Mouse (Mus musculus) heart, embryonic 11.5 days (tissue): ENCODE measurements around the gene Lrtm2. TPM values are rescaled to one million over a fixed set of nuclear protein-coding genes. Genes with fewer than 3 reads are reported as not detected.
"Not testable (repeated sequence)": the region's sequence is repeated elsewhere in the genome, so short reads cannot be mapped to it uniquely, and the experiment has no call there.

Source experiments
- ATAC-seq: fragments of 200-750 bp; cut with Nextera tagmentation; replicated peaks from 2 replicates; pipeline ENCODE4 v1.8.0; 2017; ENCODE audit warnings: moderate library complexity; ENCODE audit not compliant: insufficient number of reproducible peaks, low FRiP score, low TSS enrichment
- H3K27ac ChIP-seq: fragments of 300-500 bp; sonication (generic); 2 replicates; pipeline ENCODE4 v1.5.1; 2014; ENCODE audit warnings: mild to moderate bottlenecking, low read depth, low read length
- H3K27me3 ChIP-seq: fragments of 300-500 bp; sonication (generic); 2 replicates; pipeline ENCODE4 v1.6.1; 2014; ENCODE audit warnings: mild to moderate bottlenecking, low read length, mixed read lengths; ENCODE audit not compliant: control insufficient read depth, insufficient read depth
- H3K36me3 ChIP-seq: fragments of 300-500 bp; sonication (generic); 2 replicates; pipeline ENCODE4 v1.6.1; 2014; ENCODE audit warnings: mild to moderate bottlenecking, low read length, moderate library complexity, mixed read lengths; ENCODE audit not compliant: control insufficient read depth, insufficient read depth
- H3K4me1 ChIP-seq: fragments of 300-500 bp; sonication (generic); 2 replicates; pipeline ENCODE4 v1.6.1; 2014; ENCODE audit warnings: low read length; ENCODE audit not compliant: control insufficient read depth, insufficient read depth
- H3K4me2 ChIP-seq: fragments of 300-500 bp; sonication (generic); 2 replicates; pipeline ENCODE4 v1.6.1; 2014; ENCODE audit warnings: mild to moderate bottlenecking, moderate library complexity
- H3K4me3 ChIP-seq: fragments of 300-500 bp; sonication (generic); 2 replicates; pipeline ENCODE4 v1.5.1; 2014; ENCODE audit warnings: low read depth, low read length
- H3K9ac ChIP-seq: fragments of 300-500 bp; sonication (generic); 2 replicates; pipeline ENCODE4 v1.6.1; 2014; ENCODE audit warnings: mild to moderate bottlenecking, low read depth, low read length, moderate library complexity
- H3K9me3 ChIP-seq: fragments of 300-500 bp; sonication (generic); replicated peaks from 2 replicates; pipeline ENCODE4 v1.6.1; 2016; ENCODE audit warnings: low read length; ENCODE audit not compliant: control insufficient read depth
- WGBS: fragments of 180-500 bp; shearing (Covaris S2); extraction: QIAGEN DNeasy Blood & Tissue Kit; methylation state at CpG from one replicate; pipeline ENCODE4 v1.1.7; 2014; ENCODE audit not compliant: insufficient replicate concordance; 5-methylcytosine and 5-hydroxymethylcytosine counted together
- polyA plus RNA-seq: library from polyadenylated mRNA; unstranded; fragments of >200 nt; fragmentation: Nextera tagmentation; extraction: Ambion mirVana; gene quantifications from 2 replicates; pipeline ENCODE4 v1.2.1, GENCODE M21; 2014

Gene Lrtm2
- polyA plus RNA-seq, 1 experiment from 2014 or later = not detected

DNA sequence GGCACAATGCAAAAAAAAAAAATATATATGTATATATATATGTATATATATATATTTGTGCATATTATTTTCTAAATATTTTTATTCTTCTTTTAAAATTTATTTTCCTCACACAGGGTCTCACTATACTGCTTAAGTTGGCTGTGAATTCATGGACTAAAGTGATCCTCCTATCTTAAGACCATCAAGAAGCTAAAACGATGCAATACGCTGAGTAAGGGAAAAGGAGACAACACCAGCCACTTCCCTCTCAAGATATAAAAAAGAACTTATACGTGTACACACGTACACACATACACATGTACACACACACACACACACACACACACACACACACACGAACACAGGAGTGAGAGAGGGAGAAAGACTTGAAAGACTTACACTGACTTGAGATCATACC is 33.0 kb upstream of the Lrtm2 start:
- H3K27ac ChIP-seq = no peak overlapping the region
- no peak for ATAC-seq
- no peak overlapping the region for H3K4me3 ChIP-seq
- H3K9ac ChIP-seq = no peak overlapping the region
- no peak overlapping the region for H3K4me2 ChIP-seq
- 0 out of 2 replicates have a peak, but pooled peaks cover 3% of the 10 kb centered on the region for H3K36me3 ChIP-seq
- no peaks in the 10 kb centered on the region for H3K4me1 ChIP-seq
- H3K27me3 ChIP-seq = no peaks in the 10 kb centered on the region
- 90% methylated on average over 5 of the region's 5 CpGs for WGBS
- no peaks in the 10 kb centered on the region for H3K9me3 ChIP-seq

- Histone ChIP-seq H3K4me2 (no peak overlapping the region), H3K4me1 (no peaks in the 10 kb centered on the region), H3K27ac (no peak overlapping the region), H3K9me3 (no peaks in the 10 kb centered on the region), H3K4me3 (no peak overlapping the region), H3K36me3 (peaks cover 6% of the 10 kb centered on the region; the same call in 1 of the 2 replicates), H3K27me3 (no peaks in the 10 kb centered on the region), H3K9ac (no peak overlapping the region)
- no peak; the same call in 1 of the 2 replicates for ATAC-seq
- 56% methylated on average over 3 of the region's 3 CpGs for WGBS
Observed at GRCm38 (mm10) chr6:119360925-119361702, 30.5 kb upstream of the Lrtm2 start.

- H3K4me2 ChIP-seq, H3K9ac ChIP-seq, H3K27me3 ChIP-seq, H3K4me1 ChIP-seq, H3K27ac ChIP-seq, H3K9me3 ChIP-seq, H3K4me3 ChIP-seq, ATAC-seq: not testable (repeated sequence)
- peaks cover 10% of the 10 kb centered on the region for H3K36me3 ChIP-seq
- 86% methylated on average over 6 of the region's 6 CpGs for WGBS
Observed at GRCm38 (mm10) chr6:119360250-119360649, 29.7 kb upstream of the Lrtm2 start.

DNA sequence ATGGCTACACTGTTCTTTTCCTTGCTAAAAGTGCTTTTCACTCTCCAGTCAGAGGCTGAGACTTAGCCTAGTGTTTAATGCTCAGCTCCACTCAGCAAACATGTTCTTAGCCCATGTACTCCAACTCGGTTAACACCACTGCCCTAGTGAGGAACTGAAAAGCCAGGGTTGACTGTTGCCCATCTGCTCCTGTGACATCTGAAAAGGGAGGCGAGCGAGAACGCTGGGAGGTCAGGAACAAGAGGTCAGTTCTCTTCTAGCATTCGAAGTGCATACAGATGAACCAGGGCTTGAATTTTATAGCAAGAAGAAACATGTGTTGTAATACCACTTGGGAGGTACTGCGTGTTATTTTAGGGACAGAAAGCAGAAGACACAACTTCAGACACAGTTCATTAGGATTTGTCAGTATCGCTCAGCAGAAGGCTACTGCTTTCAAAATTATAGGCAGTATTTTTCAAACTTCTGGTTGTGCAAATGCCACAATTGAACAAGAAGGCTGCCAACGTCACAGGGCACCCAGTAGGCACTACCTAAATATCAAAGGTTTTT is 27.5 kb upstream of the Lrtm2 start:
- Histone ChIP-seq H3K4me1 (no peaks in the 10 kb centered on the region), H3K9ac (no peak overlapping the region), H3K4me3 (no peak overlapping the region), H3K27ac (no peak overlapping the region), H3K27me3 (no peaks in the 10 kb centered on the region), H3K36me3 (peaks cover 19% of the 10 kb centered on the region), H3K9me3 (no peaks in the 10 kb centered on the region), H3K4me2 (no peak overlapping the region)
- no peak for ATAC-seq
- whole genome bisulfite sequencing = 92% methylated on average over 8 of the region's 8 CpGs

- H3K9me3 ChIP-seq = no peaks in the 10 kb centered on the region
- no peaks in the 10 kb centered on the region for H3K27me3 ChIP-seq
- H3K4me2 ChIP-seq = no peak overlapping the region
- no peak for ATAC-seq
- no peak overlapping the region for H3K9ac ChIP-seq
- 77% methylated on average over 6 of the region's 6 CpGs for WGBS
- H3K27ac ChIP-seq = no peak overlapping the region
- H3K4me1 ChIP-seq = 0 out of 2 replicates have a peak, but pooled peaks cover 8% of the 10 kb centered on the region
- peaks cover 16% of the 10 kb centered on the region for H3K36me3 ChIP-seq
- H3K4me3 ChIP-seq = no peak overlapping the region
Observed at GRCm38 (mm10) chr6:119352501-119352900, 21.9 kb upstream of the Lrtm2 start.

GRCm38 (mm10) chr6:119351656-119352055 is 21.1 kb upstream of the Lrtm2 start:
- WGBS = 73% methylated on average over 8 of the region's 8 CpGs
- H3K9ac ChIP-seq = no peak overlapping the region

DNA sequence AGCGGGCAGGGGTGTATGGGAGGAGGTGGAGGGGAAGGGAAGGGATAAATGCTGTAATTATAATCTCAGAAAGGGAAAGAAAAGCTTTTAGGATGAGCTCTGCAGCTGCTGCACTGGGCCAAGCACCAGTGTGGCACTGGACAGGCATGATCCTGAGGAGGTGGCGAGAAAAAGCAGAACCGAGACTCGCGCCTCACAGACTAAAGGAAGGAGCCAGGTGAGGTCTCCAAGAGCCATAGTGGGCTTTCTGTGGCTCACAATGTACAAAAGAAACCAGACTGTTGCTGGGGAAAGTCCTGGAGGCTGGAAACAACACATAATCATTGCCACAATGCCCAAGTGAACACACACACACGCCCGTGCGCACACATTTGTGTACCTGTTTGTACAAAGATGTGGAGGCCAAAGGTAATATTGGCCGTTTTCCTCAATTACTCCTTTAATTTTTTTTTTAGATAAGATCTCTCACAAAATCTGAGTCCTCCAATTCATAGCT is 20.2 kb upstream of the Lrtm2 start:
- no peak for ATAC-seq
- Histone ChIP-seq H3K4me1 (0 out of 2 replicates have a peak, but pooled peaks cover 8% of the 10 kb centered on the region), H3K9ac (no peak overlapping the region), H3K27ac (no peak overlapping the region), H3K4me3 (no peak overlapping the region), H3K4me2 (no peak overlapping the region), H3K9me3 (no peaks in the 10 kb centered on the region), H3K36me3 (peaks cover 13% of the 10 kb centered on the region), H3K27me3 (no peaks in the 10 kb centered on the region)
- 87% methylated on average over 9 of the region's 9 CpGs for WGBS

More at GRCm38 (mm10) chr6:119351656-119352055, 21.1 kb upstream of the Lrtm2 start:
- no peak overlapping the region for H3K27ac ChIP-seq
- H3K27me3 ChIP-seq = no peaks in the 10 kb centered on the region
- H3K4me1 ChIP-seq = 0 out of 2 replicates have a peak, but pooled peaks cover 8% of the 10 kb centered on the region
- no peak overlapping the region for H3K4me2 ChIP-seq
- peaks cover 13% of the 10 kb centered on the region for H3K36me3 ChIP-seq
- H3K9me3 ChIP-seq = no peaks in the 10 kb centered on the region
- no peak overlapping the region for H3K4me3 ChIP-seq
- no peak for ATAC-seq

GRCm38 (mm10) chr6:119348234-119348633 is 17.7 kb upstream of the Lrtm2 start:
- Histone ChIP-seq H3K36me3 (no peaks in the 10 kb centered on the region), H3K4me1 (0 out of 2 replicates have a peak, but pooled peaks cover 8% of the 10 kb centered on the region), H3K9me3 (no peaks in the 10 kb centered on the region), H3K27me3 (no peaks in the 10 kb centered on the region), H3K9ac (no peak overlapping the region), H3K27ac (no peak overlapping the region), H3K4me3 (no peak overlapping the region), H3K4me2 (no peak overlapping the region)
- WGBS = 0% methylated on average over 1 of the region's 1 CpGs
- ATAC-seq = no peak
